Mouse (Mus musculus) hindbrain, embryonic 11.5 days (tissue): ENCODE data around the gene Rflna. TPM values are rescaled to one million over a fixed set of nuclear protein-coding genes. Genes with fewer than 3 reads are reported as not detected.

Experiments used
- ATAC-seq: fragments of 200-750 bp; cut with Nextera tagmentation; 2 replicates; pipeline ENCODE4 v1.8.0; 2017; ENCODE audit warnings: mild to moderate bottlenecking, moderate TSS enrichment, moderate library complexity; ENCODE audit not compliant: low FRiP score
- DNase-seq: peaks from one replicate; pipeline ENCODE4 v3.0.0-alpha.2; 2015; ENCODE audit warnings: low spot score
- H3K27ac ChIP-seq: fragments of 300-500 bp; sonication (generic); 2 replicates; pipeline ENCODE4 v1.5.1; 2014; ENCODE audit warnings: mild to moderate bottlenecking, low read depth, low read length
- H3K27me3 ChIP-seq: fragments of 300-500 bp; sonication (generic); 2 replicates; pipeline ENCODE4 v1.6.1; 2014; ENCODE audit warnings: mild to moderate bottlenecking, low read length, moderate library complexity, mixed read lengths; ENCODE audit not compliant: control insufficient read depth, insufficient read depth
- H3K36me3 ChIP-seq: fragments of 300-500 bp; sonication (generic); 2 replicates; pipeline ENCODE4 v1.6.1; 2014; ENCODE audit warnings: mild to moderate bottlenecking, low read length, moderate library complexity, mixed read lengths; ENCODE audit not compliant: control insufficient read depth, insufficient read depth
- H3K4me1 ChIP-seq: fragments of 300-500 bp; sonication (generic); replicated peaks from 2 replicates; pipeline ENCODE4 v1.6.1; 2014; ENCODE audit warnings: low read length, mixed read lengths; ENCODE audit not compliant: control insufficient read depth, insufficient read depth
- H3K4me2 ChIP-seq: fragments of 300-500 bp; sonication (generic); replicated peaks from 2 replicates; pipeline ENCODE4 v1.6.1; 2014; ENCODE audit warnings: mild to moderate bottlenecking, low read depth, low read length
- H3K4me3 ChIP-seq: fragments of 300-500 bp; sonication (generic); 2 replicates; pipeline ENCODE4 v1.5.1; 2014; ENCODE audit warnings: low read depth, low read length
- H3K9ac ChIP-seq: fragments of 300-500 bp; sonication (generic); 2 replicates; pipeline ENCODE4 v1.6.1; 2014; ENCODE audit warnings: low read depth, low read length
- H3K9me3 ChIP-seq: fragments of 300-500 bp; sonication (generic); 2 replicates; pipeline ENCODE4 v1.6.1; 2016; ENCODE audit warnings: low read length; ENCODE audit not compliant: control insufficient read depth
- WGBS: fragments of 180-500 bp; shearing (Covaris S2); extraction: QIAGEN DNeasy Blood & Tissue Kit; methylation state at CpG from one replicate; pipeline ENCODE4 v1.1.7; 2014; 5-methylcytosine and 5-hydroxymethylcytosine counted together
- polyA plus RNA-seq: library from polyadenylated mRNA; unstranded; fragments of >200 nt; fragmentation: Nextera tagmentation; extraction: Ambion mirVana; gene quantifications from 2 replicates; pipeline ENCODE4 v1.2.1, GENCODE M21; 2014

Gene Rflna
- polyA plus RNA-seq, 1 experiment from 2014 or later, result 9.2 TPM

DNA sequence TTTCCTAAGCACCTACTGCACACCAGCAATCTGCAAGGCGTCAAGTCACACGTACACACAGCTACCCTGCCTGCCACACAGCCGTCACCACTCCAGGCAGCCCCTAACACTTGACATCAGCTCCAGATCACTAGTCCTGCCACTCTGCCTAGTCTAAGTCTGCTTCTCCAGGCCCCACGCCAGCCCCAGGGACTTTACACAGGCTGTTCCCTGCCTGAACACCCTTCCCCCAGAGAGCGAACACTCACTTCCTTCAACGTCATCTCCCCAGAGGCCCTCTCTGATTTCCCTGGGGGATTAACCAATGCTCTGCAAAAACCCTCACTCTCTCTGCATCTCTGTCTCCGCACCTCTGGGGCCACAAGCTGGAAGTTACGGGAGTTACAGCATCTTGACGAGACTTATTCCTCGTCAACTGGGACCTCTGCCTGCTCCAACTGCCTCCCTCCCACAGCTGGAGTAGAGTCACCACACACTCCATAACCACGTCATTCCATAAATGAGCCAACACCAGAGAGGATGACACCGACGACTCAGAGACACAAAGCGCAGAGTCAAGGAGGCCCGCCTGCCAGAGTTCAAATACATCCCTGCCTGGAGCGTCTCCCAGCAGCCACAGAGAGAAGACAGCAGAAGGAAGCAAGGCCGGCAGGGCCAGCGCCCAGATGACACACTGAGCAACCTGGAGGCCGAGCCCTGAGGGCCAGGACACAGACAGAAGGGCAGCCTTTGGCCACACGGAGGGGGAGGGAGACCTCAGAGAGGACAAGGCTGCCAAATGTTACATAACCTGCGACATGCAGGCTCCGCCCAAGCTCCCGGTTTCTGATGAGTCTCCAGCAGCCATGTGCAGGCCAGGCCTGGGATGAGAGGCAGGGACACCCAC lies 49.8 kb downstream of the Rflna start:
- H3K9me3 ChIP-seq, result no peaks in the 10 kb centered on the region
- no peak overlapping the region for H3K27ac ChIP-seq
- no peaks in the 10 kb centered on the region for H3K27me3 ChIP-seq
- no peak overlapping the region for H3K4me2 ChIP-seq
- H3K9ac ChIP-seq, result no peak overlapping the region
- ATAC-seq (no peak), DNase-seq (no peak)
- peaks cover 6% of the 10 kb centered on the region for H3K36me3 ChIP-seq
- WGBS, result 77% methylated on average over 23 of the region's 23 CpGs
- peaks cover 24% of the 10 kb centered on the region for H3K4me1 ChIP-seq
- no peak overlapping the region for H3K4me3 ChIP-seq

- Histone ChIP-seq H3K27me3 (no peaks in the 10 kb centered on the region), H3K4me1 (peaks cover 31% of the 10 kb centered on the region), H3K27ac (no peak overlapping the region), H3K4me3 (no peak overlapping the region), H3K9me3 (no peaks in the 10 kb centered on the region), H3K9ac (no peak overlapping the region; the same call in 1 of the 2 replicates), H3K36me3 (peaks cover 6% of the 10 kb centered on the region), H3K4me2 (no peak overlapping the region)
- WGBS, result 81% methylated on average over 7 of the region's 7 CpGs
- ATAC-seq (no peak), DNase-seq (no peak)
Observed at GRCm38 (mm10) chr5:125053661-125054060, 50.6 kb downstream of the Rflna start.

DNA sequence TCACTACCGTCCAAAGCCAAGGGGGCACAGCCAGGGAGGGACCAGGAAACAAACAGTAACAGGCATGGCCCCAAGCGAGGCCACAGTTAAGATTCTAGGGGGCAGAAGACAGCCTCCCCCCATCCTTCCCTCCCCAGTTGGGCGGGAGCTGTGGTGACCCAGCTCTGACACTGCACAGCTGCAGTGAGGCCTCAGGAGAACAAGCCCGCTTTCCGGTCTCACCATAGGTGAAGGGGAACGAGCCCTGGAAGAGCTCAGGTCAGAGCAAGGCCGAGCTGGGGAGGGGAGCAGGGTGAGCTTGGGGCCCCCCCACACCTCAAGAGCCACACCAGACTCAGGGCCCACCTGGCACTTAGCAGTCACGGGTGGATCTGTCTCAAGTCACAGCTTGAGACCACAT lies 52.9 kb downstream of the Rflna start:
- Histone ChIP-seq H3K4me1 (peaks cover 32% of the 10 kb centered on the region), H3K9me3 (no peaks in the 10 kb centered on the region), H3K36me3 (no peaks in the 10 kb centered on the region), H3K9ac (no peak overlapping the region), H3K27ac (no peak overlapping the region), H3K27me3 (no peaks in the 10 kb centered on the region), H3K4me3 (no peak overlapping the region), H3K4me2 (no peak overlapping the region)
- WGBS, result 41% methylated on average over 8 of the region's 8 CpGs
- DNase-seq, result no peak
- no peak for ATAC-seq

DNA sequence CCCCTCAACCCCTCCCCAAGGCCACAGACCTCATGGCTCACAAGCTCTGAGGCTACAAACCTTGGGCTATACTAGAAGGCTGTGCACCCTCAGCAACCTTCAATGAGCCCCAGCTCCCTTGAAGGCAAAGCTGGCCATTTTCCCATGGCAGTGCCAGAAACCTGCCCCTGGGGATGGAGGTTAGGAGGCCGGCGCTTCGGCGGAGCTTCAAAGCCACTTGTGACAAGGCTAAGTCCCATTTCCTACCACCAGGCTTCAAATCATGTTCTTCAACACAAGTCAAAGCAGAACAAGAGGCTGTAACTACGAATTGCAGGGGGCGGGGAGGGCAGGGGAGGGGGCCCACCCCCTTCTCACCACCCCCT lies 53.3 kb downstream of the Rflna start:
- H3K27ac ChIP-seq, result no peak overlapping the region
- 12% methylated on average over 6 of the region's 6 CpGs for WGBS
- H3K4me3 ChIP-seq, result no peak overlapping the region

GRCm38 (mm10) chr5:125056696-125057554 lies 53.9 kb downstream of the Rflna start:
- no peaks in the 10 kb centered on the region for H3K9me3 ChIP-seq
- 3% methylated on average over 19 of the region's 19 CpGs for WGBS
- H3K27ac ChIP-seq, result peak overlapping the region; percentile 30; the same call in 1 of the 2 replicates
- H3K27me3 ChIP-seq, result no peaks in the 10 kb centered on the region
- H3K9ac ChIP-seq, result 0 out of 2 replicates have a peak overlapping the region, but pooled peaks have one; percentile 24
- peak; percentile 51 for DNase-seq
- H3K4me1 ChIP-seq, result peaks cover 32% of the 10 kb centered on the region
- H3K4me2 ChIP-seq, result no peak overlapping the region
- H3K4me3 ChIP-seq, result no peak overlapping the region
- ATAC-seq, result peak; percentile 31; the same call in 1 of the 2 replicates
- H3K36me3 ChIP-seq, result no peaks in the 10 kb centered on the region

More for the DNA sequence above, 53.3 kb downstream of the Rflna start:
- H3K36me3 ChIP-seq, result no peaks in the 10 kb centered on the region
- no peak overlapping the region for H3K9ac ChIP-seq
- ATAC-seq (no peak), DNase-seq (peak; percentile 45)
- peaks cover 32% of the 10 kb centered on the region for H3K4me1 ChIP-seq
- H3K9me3 ChIP-seq, result no peaks in the 10 kb centered on the region
- no peak overlapping the region for H3K4me2 ChIP-seq
- H3K27me3 ChIP-seq, result no peaks in the 10 kb centered on the region

DNA sequence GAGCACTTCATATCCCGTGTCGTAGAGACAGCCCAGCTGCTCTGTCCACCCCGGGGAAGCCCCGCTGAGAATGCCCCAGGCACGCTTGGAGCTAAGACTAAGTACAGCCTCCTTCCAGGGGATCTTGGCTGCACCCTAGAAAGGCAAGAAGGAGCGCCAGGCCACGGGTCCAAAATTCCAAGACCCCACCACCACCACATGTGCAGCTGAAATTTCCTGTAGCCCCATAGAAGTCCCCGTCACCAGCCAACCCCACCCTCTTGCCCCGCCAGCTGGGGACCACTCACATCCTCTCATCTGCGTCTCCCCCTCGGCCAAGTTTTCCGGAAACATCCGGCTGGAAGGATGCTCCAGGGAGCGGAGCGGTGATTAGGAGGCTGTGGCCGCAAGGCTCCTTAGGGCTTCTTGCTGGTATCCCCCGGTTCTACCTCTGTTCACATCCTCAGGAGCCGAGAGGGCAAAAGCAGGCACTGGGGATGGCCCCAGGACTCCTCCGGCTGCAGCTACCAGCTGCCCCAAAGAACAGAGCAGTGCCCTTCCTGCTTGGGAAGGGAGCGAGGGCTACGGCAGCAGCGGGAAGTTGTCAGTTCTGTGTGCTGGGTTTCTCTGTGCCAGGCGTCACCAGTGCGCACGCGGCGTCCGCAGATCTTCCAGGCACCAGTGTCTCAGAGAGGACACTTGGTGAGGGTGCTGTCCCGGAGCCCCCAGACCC lies 54.7 kb downstream of the Rflna start:
- no peaks in the 10 kb centered on the region for H3K36me3 ChIP-seq
- ATAC-seq, result peak; percentile 28; the same call in 1 of the 2 replicates

GRCm38 (mm10) chr5:125058267-125058668 lies 55.2 kb downstream of the Rflna start:
- no peak for DNase-seq
- 3% methylated on average over 25 of the region's 29 CpGs for WGBS
- Histone ChIP-seq H3K27ac (peak overlapping the region; percentile 54), H3K4me2 (peak overlapping the region; percentile 53), H3K9ac (peak overlapping the region; percentile 52), H3K4me1 (peaks cover 32% of the 10 kb centered on the region), H3K27me3 (no peaks in the 10 kb centered on the region), H3K36me3 (no peaks in the 10 kb centered on the region), H3K9me3 (no peaks in the 10 kb centered on the region), H3K4me3 (peak overlapping the region; percentile 25)
- 0 out of 2 replicates have a peak, but pooled peaks have one; percentile 4 for ATAC-seq

More for the DNA sequence above, 54.7 kb downstream of the Rflna start:
- peak overlapping the region; percentile 53 for H3K4me2 ChIP-seq
- H3K9me3 ChIP-seq, result no peaks in the 10 kb centered on the region
- peak; percentile 55 for DNase-seq
- WGBS, result 8% methylated on average over 29 of the region's 29 CpGs
- peaks cover 32% of the 10 kb centered on the region for H3K4me1 ChIP-seq
- H3K4me3 ChIP-seq, result peak overlapping the region; percentile 25
- H3K9ac ChIP-seq, result peak overlapping the region; percentile 52
- H3K27ac ChIP-seq, result peak overlapping the region; percentile 54
- no peaks in the 10 kb centered on the region for H3K27me3 ChIP-seq
